Mouse (Mus musculus): Measurements from ENCODE around the gene Prkcd.

Prkcd gene

DNA sequence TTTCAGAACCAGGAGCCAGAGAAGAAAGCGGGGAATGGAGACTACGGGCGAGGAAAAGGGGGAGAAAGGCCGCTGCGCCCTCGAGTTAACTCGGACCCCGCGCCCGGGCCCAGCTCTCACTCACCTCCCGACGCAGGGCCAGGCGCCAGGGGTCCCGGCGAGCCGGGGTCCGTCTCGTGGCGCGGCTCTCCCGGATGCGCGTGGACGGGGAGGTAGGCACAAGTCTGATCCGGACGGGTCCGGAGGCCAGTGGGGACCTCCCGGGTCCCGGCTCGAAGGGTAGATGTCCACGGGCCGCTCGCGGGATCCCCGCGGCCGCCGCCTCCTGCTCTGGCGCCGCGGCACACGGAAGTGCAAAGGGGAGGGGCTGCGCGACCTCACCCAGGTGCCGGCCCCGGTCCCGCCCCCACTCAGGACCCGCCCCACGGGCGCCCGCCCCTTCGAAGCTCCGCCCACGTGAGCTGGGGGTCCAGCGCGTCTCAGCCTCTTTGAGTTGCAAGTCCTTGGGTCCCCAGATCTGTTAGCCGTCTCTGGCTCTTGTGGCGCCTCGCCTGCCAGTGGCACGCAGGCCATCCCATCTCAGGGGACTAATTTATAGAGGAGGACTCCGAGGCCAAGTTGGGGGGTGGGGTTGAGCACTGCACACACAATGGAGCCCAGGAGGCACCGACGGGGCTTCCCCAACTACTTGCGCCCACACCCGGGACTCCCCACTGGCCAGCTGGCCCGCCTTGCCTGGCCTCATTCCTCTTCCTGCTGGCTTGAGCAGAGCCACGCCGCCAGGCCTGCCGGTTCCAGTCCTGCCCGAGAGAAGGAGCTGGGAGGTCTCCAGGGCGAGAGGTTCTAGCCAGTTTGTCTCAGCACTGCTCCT, at the start of gene Prkcd:
Gene Prkcd, minus strand, starts transcription at position 355 of the 871 bp plus-strand sequence.
- peak; percentile 53 for DNase-seq

DNA sequence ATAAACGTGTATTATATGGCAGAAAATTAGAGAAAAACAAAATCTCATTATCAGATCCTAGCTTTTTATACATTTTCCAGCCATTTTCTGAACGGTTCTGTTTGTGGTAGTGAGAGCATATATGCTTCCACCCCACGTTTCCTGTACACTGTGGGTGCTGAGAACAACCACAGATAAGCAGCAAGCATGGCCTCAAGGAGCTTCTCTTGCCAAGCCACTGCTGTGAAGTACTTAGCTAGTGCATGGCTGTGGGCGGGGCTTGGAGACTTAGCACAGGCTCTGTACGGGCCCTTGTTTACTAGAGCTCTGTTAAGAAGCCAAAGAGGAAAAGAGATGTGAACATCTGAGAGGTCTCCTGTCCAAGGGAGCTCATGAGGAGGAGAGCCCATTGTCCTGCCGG, 48.9 kb upstream of the Prkcd start:
- no peak for DNase-seq

DNA sequence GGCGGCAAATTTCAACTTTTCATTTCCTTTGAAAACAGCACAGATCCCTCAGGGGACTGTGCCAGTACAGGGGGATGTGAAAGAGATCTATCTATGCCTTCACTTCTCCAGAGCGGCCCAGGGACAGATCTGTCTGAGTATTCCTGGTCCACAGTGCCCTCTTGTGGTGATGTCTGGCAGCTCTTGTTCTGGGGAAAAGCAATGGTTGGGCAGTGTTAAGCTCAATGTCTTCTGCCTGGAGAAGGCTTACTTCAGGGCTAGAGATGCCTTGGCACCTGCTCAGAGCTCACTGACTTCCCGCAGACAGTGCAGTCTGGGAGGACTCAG, 45.9 kb upstream of the Prkcd start:
- peak; percentile 87 for DNase-seq

DNA sequence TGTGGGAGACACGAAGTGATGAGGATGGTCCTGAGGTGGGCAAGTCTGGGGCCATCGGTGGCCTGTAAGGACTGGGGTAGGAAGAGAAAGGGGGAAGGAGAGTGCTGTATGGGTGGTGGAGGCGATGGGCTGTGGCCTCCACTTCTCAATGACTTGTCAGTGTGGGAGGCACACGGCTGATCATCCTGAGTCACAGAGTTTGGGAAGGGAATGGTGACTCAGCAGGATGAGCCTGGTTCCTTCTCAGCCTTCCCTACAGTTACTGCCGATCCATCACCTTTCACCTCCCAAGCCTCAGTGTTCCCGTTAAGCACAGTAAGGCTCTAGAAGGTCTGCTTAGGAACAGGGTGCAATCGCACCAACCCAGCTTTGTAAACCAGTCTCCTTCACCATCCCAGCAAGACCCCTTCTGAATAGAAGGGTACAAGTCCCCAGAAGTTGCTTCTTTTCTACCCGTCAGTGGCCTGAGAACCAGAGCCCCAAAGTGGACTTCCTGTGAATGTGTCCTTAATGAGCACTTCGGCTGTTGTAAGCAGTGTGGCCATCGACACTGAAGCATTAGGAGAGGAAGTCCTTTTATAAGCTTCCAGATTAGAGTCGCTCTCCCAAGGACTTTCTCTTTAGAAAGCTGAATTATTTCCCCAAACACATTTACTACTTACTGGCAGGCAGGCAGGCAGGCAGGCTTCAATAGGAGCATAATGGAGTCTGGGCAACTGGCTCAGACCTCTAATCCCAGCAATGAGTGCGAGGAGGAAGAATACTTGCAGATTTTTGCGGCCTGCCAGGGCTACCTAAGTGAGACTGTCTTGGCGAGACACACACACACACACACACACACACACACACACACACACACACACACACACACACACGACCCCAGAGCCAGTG, 45.3 kb upstream of the Prkcd start:
- DNase-seq: no peak

DNA sequence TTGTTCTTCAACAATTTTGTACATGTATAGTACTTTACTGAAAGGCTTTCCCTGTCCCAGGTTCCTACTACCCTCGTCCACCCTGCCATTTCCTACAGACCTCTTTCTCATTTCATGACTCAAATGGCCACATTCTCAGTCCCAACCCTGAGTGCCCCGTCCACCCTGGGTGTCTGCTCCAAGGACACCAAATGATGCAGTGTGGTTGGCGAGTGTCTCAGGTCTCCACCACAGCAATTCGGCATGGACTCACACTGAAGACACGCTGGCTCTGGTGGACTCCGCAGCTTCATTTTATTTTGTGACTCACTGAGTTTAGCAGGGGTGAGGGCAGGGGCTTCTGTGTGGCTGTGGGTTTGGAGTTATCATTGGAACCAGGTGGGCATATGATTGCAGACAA, 44.2 kb upstream of the Prkcd start:
- DNase-seq: no peak

DNA sequence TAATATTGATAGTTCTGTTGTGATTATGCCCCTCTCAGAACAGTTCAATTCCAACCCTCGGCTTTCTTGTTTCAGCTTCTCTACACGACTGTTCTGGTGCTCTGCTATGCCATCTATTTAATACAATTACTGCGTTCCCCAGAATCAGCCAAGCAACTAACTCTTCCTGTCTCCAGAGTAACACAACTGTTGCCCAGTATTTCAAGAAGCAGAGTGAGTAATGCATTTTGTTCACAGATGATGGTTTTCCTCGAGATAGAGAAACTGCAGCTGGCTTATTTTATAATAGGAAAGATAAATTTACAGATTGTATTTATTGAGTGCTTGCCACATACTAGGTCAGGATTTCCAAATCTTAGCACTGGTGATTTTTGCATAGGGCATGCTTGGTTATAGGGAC, 40.6 kb upstream of the Prkcd start:
- no peak for DNase-seq

DNA sequence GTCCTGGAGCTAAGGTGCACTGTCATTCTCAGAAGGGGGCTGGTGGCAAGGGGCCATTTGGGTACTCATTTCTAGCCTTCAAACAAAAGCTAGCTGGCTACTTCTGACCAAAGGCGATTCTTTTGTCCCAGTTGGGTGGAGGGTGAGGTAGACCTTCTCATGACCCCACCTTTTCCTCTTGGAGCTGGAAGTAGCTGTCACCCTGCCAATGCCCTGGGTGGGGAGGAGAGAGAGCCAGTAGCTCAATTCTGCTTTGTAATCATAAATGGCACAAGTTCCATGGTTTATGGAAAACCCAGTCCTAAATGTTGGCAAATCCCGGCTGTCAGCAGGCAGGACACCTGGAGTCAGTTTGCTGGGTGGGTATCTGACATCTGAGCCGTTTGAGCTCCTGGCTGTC, 40.1 kb upstream of the Prkcd start:
- DNase-seq: no peak

DNA sequence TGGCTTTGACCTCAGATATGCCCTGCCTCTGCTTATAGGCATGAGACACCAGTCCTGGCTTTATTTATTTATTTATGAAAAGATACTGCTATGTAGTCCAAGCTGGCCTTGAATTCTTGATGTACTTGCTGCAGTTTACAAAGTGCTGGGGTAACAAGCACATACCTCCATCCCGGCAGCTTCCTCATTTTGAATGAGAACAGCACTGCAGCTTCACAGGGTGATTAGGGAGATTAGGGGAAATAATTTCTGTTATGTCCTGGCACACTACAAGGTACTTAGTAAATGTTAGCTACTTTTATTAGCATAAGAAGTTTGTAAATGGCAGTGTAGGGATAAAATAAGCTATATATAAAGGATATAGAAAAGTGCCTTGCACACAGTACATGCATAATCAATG, 29.5 kb upstream of the Prkcd start:
- peak; percentile 16 for DNase-seq

DNA sequence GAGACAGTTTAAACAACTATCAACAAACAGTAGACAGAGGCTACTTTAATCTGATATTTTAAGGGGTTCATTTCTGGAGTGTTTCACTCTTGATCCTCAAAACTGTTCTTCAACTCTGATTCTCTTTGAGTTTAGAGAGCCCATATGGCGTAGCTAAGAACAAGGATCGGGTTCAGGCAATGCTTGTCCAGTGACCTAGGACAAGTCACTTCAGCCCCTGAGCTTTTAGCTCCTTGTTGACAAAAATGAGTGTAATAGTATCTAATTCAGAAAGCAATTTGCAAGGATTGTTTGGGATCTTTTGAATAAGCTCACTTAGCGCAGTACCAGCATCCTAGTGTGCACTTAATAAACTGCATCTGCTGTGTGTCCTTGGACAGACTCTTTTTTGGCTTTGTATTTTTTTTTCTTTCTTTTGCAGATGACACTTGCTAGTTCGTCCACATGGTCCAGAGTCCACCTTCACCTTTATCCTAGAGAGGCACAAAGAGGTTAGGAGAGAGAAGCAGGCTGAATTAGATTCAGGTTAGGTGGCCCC, 28.8 kb upstream of the Prkcd start:
- DNase-seq: no peak

DNA sequence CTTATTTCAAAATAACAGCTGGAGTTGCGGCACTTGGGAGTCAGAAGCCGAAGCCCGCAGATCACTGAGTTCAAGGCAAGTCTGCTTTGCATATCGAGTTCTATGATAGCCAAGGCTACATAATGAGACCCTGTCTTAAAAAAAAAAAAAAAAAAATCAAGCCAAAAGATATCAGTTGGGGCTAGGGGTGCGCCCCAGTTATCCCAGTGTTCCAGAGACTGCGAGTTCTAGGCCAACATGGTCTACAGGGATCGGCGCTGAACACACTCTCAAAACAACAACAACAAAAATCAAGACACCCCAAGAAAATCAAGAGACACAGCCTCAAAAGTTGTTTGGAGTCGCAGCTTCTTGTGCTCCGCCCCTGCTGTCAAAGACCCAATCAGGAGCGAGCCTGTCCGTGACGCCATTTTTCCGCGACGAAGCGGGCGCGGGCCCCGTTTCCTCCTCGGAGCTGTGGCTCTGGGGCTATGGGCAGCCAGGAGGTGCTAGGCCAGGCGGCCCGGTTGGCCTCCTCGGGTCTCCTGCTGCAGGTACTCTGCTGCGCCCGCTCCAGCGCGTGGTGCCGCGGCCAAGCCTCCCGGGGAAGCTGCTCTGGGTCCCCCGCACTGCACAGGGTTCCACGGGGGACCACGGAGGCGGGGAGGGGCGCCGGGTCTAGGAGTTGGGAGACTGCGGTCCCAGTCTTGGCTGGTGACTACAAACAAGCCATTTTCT, 28.1 kb upstream of the Prkcd start, which contains the start of gene Rft1:
Gene Rft1, plus strand, starts transcription at position 418 of the 717 bp plus-strand sequence.
- DNase-seq: peak; percentile 97

DNA sequence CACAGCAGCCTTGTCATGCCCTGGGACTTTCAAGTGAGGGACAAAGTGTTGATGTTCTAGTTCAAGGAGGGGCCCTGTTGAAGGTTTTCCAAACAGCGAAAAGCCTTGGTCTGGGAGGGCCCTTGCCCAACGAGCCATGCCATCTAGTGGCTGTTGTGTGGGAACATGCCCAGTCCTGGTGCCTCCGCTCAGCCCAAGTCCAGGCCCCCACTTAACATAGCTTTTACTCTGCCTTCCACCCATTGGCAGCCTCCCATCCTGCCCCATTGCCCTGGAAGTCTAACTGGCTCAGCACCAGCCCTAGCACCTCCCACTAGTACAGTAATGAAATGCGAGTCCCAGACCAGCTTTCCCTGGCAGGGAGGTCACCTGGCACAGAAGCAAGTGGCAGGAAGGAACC, 25.0 kb upstream of the Prkcd start:
- peak; percentile 27 for DNase-seq

DNA sequence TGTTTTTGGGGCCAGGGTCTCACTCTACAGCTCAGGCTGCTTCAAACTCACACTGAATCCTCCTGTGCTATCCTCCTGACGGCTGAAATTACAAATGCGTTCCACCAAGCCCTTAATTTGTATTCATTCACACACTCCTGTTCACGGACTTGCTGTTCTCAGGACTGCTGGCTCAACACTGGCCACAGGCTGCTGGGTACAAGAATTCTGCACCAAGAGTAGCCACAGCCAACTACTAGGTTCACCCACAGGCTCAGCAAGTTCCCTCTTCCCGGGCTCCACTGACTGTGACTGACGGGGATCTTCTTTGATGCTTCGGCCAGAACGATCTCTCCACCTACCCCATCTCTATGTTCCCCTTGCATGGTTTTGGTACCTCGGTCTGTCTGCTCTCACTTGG, 23.7 kb upstream of the Prkcd start:
- no peak for DNase-seq

DNA sequence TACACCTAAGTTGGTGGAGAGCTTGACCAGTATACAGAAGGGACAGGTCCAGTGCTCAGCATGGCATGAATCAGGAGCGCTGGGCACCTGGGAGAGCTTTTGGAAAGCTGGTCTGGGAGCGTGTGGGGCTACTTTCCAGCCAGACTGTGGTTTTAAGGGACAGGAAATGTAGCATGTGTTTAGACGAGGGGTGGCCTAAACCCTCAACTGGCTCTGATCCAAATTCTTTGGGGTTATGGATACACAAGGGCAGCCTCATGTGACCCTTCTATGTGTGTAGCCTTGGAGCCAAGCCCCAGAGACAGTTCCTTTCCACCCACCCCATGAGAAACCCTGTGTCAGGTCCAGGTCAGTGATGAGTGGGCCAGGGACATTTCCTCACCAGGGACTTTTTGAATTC, 22.5 kb upstream of the Prkcd start:
- no peak for DNase-seq

DNA sequence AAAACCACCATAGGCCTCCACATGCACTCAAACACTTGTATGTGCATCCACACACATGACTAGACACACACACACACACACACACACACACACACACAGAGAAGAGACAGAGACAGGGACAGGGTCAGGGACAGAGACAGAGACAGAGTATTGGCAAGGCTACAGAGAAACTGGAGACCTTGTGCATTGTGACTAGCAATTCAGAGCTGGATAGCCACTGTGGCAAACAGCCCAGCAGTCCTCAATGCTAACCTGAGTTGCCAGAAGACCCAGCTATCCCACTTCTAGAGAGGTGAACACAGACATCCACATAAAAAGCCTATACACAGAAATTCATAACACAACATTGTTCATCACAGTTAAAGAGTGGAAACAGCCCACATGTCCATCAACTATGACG, 20.5 kb upstream of the Prkcd start:
- no peak for DNase-seq

DNA sequence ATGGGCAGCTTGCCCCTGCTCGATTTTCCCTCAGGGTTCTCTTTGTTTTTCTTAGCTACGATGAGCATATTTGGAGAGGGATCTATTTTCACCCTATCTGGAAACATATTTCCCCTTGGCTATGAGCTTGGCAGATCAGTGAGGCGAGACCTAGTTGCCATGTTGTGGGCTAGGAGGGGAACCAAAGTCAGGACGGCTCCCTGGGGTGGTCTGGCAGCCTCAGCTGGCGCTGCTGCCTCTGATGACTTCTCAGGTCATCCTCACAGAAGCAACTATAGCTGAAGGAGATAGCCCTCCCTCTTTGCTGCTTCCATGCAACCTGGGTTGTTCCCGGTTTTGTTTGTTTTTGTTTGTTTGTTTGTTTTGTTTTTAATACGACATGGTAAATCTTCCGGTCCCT, 19.1 kb upstream of the Prkcd start:
- DNase-seq: no peak

DNA sequence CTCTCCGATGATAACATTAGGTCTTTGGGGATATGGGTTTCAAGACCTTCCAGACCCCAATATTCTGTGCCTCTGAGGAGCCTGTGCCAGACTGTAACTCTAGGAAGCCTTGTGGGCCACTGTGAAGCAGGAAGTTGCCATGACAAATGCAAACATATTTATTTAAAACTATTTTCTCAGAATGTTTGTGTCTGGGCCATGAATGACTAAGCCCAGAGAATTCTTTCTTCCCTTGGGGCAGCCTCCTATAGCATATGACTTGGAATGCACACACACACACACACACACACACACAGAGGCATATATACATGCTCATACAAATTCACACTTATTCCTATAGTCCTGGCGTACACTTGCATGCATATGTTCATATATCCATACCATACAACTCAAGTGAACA, 18.0 kb upstream of the Prkcd start:
- no peak for DNase-seq

DNA sequence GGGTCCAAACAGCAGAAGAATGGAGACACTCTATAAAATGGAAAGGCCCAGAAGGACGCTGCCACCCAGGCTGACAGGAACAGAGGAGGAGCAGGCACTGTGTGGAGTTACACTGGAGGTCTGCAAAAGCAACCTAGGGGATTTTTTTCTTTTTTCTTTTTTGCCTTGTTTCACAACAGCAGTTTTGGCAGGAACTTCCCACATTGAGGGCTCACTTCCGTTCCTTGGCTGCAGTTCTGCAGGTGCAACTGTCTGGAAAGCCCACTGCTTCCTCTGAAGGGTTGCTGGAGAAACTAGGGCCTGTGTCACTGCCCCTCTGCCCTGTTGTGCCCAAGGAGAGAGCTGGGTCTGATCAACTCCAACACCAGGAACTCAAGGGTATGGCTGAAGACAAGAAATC, 15.7 kb upstream of the Prkcd start:
- DNase-seq: no peak

DNA sequence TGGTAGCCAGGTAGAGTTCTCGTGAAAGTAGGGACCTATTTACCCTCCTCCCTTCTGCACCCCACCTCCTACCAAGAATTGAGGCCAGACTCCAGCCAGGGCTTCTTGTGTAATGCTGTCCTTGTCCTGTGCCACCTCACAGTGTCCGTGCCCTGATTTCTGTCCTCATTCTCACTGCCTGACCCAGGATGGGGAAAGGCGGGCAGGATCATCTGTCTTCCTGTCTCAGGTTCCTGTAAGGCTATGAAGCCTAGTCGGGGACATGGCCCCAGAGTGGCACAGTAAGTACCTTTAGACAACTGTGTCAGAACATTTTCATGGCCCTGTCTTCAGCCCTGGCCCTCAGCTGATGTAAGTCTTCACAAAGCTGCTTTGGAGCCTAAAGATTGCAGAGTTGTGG, 12.7 kb upstream of the Prkcd start:
- DNase-seq: no peak

DNA sequence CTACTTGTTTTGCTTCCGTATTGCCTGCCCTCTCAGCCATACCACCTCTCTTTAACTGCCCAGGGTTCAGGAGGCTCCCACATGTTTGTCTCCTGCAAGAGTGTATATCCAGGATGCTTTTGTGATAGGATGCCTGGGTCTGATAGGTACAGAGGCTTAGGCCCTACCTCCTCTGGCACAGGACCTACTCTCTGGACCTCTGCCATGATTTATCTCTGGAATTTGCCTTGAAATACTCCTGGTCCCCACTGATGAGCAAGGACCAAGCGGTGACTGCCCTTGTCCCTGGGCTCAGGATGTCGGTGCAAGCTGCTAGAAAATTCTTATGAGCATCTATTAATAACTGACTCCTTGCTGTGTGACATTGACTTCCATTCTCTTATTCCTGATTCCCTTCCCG, 12.0 kb upstream of the Prkcd start:
- DNase-seq: no peak

DNA sequence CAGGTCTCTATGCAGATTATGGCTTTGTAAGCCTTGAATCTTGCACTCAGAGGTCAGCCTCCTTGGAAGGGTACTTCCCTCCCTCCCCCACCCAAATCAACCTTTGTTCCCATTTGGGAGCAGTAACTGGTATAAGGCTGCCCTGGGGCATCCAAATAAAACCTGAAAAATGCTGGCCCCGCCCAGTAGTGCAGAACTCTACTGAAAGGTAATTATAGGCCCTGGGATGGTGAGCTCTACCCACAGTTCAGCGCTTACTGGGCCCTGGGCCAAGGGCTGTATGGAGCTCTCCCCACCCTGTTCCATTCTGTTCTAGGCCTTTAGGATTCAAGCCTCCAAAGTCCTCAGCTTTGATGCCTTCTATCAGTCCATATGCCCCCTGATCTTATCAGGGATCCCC, 11.1 kb upstream of the Prkcd start:
- no peak for DNase-seq

DNA sequence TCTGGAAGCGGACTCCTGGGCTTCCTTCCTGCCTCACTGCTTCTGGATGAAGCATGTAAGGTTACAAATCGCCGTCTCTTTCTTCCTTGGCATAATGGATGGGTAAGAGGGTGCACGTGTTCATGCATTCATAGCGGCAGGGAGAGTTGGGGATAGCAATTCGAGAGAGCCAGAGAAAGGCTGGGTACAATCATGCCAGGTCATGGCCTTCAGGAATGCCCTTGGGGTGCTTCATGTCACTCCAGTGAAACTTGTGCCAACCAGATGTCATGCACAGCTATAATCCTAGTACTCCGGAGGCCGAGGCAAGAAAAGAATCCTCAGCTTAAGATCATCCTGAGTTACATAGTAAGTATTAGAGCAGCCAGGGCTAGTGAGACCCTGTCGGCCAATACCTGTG, 10.5 kb upstream of the Prkcd start:
- no peak for DNase-seq

DNA sequence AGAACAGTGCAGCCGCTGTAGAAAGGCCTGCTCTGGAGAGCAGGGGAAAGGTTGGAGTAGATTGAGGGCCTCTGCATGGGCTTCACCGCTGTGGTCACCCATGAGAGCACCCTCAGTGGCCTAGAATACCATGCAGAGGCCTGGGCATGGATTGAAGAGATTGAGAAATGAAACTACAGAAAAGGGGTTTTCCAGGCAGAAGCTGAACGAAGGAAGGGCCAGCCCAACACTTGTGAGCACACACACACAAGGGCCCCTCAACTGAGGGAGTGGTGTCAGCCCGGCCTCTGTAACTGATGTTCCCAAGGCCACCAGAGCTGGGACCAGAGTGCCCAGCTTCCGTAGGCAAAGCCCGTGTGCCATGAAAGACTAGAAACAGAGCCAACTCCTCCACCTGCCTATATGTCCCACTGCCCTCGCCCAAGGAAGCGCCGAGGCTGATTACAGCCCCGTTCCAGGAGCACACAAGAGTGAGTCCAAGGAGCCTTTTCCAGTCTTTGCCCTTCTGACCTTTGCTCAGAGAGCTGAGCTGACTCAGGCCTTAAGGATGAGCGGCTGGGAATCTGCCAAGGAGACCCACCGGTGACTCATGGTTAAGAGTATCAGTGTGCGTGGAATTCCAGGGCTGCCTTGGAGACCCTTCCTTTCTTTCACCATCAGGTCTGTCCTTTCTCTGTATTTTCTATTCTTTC, 9.4 kb upstream of the Prkcd start:
- DNase-seq: no peak

DNA sequence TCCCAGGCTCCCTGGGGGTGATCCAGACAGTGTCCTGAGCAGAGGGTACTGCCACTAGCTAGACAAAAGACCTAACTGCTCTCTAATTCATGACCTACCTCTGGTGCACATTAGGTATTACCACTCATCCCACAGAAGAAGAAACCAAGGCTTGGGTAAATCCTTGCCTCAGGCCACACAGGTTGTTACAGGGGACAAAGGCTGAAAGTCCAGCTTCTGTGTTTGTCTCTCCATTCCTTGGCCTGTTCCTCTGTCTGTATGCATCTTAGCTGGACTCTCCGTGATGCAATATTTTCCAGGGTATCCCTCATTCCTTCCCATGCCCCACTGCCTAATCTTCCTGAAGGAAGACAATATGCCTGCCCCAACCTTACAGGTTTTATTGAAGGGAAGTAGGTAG, 8.4 kb upstream of the Prkcd start:
- DNase-seq: no peak

Data from cerebellum, adult 9-10 months (tissue).